Mouse (Mus musculus) forebrain, postnatal 0 days (tissue): Measurements from ENCODE around the gene Tnip2. TPM values are rescaled to one million over a fixed set of nuclear protein-coding genes. Genes with fewer than 3 reads are reported as not detected.

Experiments used
- ATAC-seq: fragments of 200-750 bp; cut with Nextera tagmentation; 2 replicates; pipeline ENCODE4 v1.8.0; 2017; ENCODE audit warnings: mild to moderate bottlenecking, moderate library complexity
- DNase-seq: peaks from one replicate; pipeline ENCODE4 v3.0.0-alpha.2; 2015
- H3K27ac ChIP-seq: fragments of 300-500 bp; sonication (generic); 2 replicates; pipeline ENCODE4 v1.5.1; 2014; ENCODE audit warnings: low read depth, mild to moderate bottlenecking, antibody characterized with exemption, low read length, moderate library complexity, mixed read lengths
- H3K27me3 ChIP-seq: fragments of 300-500 bp; sonication (generic); 2 replicates; pipeline ENCODE4 v1.6.1; 2014; ENCODE audit warnings: mild to moderate bottlenecking, low read length, mixed read lengths; ENCODE audit not compliant: insufficient read depth
- H3K36me3 ChIP-seq: fragments of 300-500 bp; sonication (generic); 2 replicates; pipeline ENCODE4 v1.6.1; 2014; ENCODE audit warnings: mild to moderate bottlenecking, moderate library complexity; ENCODE audit not compliant: insufficient read depth
- H3K4me1 ChIP-seq: fragments of 300-500 bp; sonication (generic); 2 replicates; pipeline ENCODE4 v1.6.1; 2014; ENCODE audit warnings: antibody characterized with exemption; ENCODE audit not compliant: insufficient read depth
- H3K4me2 ChIP-seq: fragments of 300-500 bp; sonication (generic); 2 replicates; pipeline ENCODE4 v1.6.1; 2014; ENCODE audit warnings: low read depth, mild to moderate bottlenecking, moderate library complexity
- H3K4me3 ChIP-seq: fragments of 300-500 bp; sonication (generic); 2 replicates; pipeline ENCODE4 v1.5.1; 2014; ENCODE audit warnings: low read depth, low read length, mixed read lengths
- H3K9ac ChIP-seq: fragments of 300-500 bp; sonication (generic); 2 replicates; pipeline ENCODE4 v1.6.1; 2014; ENCODE audit warnings: mild to moderate bottlenecking
- H3K9me3 ChIP-seq: fragments of 300-500 bp; sonication (generic); 2 replicates; pipeline ENCODE4 v1.6.1; 2016; ENCODE audit warnings: low read length
- CTCF ChIP-seq: sonication (generic); IDR thresholded peaks from 2 replicates; pipeline ENCODE4 v1.5.1; 2016; ENCODE audit warnings: antibody characterized with exemption, control low read depth, low read depth
- WGBS: fragments of 180-500 bp; shearing (Covaris S2); extraction: QIAGEN DNeasy Blood & Tissue Kit; methylation state at CpG from one replicate; pipeline ENCODE4 v1.1.7; 2014; 5-methylcytosine and 5-hydroxymethylcytosine counted together
- polyA plus RNA-seq: library from polyadenylated mRNA; unstranded; fragments of >200 nt; fragmentation: Nextera tagmentation; extraction: Ambion mirVana; gene quantifications from 2 replicates; pipeline ENCODE4 v1.2.1, GENCODE M21; 2015
- total RNA-seq: library from RNA; depleted of rRNA; stranded (reverse); fragments of >200 nt; gene quantifications from 2 replicates; pipeline ENCODE4 v1.2.3, GENCODE M21; 2014

Tnip2 gene
- total and polyA plus RNA-seq, 2 experiments from 2014 or later, result 9.4 to 9.7 TPM

GRCm38 (mm10) chr5:34524511-34524910, 10.7 kb upstream of the Tnip2 start:
- DNase-seq (no peak), ATAC-seq (no peak)
- no peaks in the 10 kb centered on the region for H3K9me3 ChIP-seq
- H3K27me3 ChIP-seq, result no peaks in the 10 kb centered on the region
- no peaks in the 10 kb centered on the region for H3K36me3 ChIP-seq
- no peaks in the 10 kb centered on the region for H3K4me1 ChIP-seq
- no peak overlapping the region for H3K9ac ChIP-seq
- no peak overlapping the region for H3K4me3 ChIP-seq
- no peak overlapping the region for H3K27ac ChIP-seq
- H3K4me2 ChIP-seq, result no peak overlapping the region
- TF ChIP-seq CTCF, result no peak

GRCm38 (mm10) chr5:34523958-34524485, 10.2 kb upstream of the Tnip2 start:
- TF ChIP-seq CTCF, result no peak
- Histone ChIP-seq H3K27me3 (no peaks in the 10 kb centered on the region), H3K9me3 (no peaks in the 10 kb centered on the region), H3K36me3 (no peaks in the 10 kb centered on the region), H3K4me2 (no peak overlapping the region), H3K4me3 (no peak overlapping the region), H3K27ac (no peak overlapping the region), H3K4me1 (no peaks in the 10 kb centered on the region), H3K9ac (no peak overlapping the region)
- WGBS, result 52% methylated on average over 4 of the region's 4 CpGs
- ATAC-seq (no peak), DNase-seq (no peak)

- H3K36me3 ChIP-seq, result no peaks in the 10 kb centered on the region
- H3K4me3 ChIP-seq, result no peak overlapping the region
- no peak overlapping the region for H3K27ac ChIP-seq
- TF ChIP-seq CTCF, result no peak
- H3K4me1 ChIP-seq, result no peaks in the 10 kb centered on the region
- WGBS, result 88% methylated on average over 3 of the region's 3 CpGs
- H3K27me3 ChIP-seq, result no peaks in the 10 kb centered on the region
- H3K9me3 ChIP-seq, result no peaks in the 10 kb centered on the region
- H3K4me2 ChIP-seq, result no peak overlapping the region
- ATAC-seq, result no peak
- no peak for DNase-seq
- no peak overlapping the region for H3K9ac ChIP-seq
Observed at GRCm38 (mm10) chr5:34521337-34521736, 7.5 kb upstream of the Tnip2 start.

- Histone ChIP-seq H3K4me1 (no peaks in the 10 kb centered on the region), H3K36me3 (no peaks in the 10 kb centered on the region), H3K9me3 (no peaks in the 10 kb centered on the region), H3K27me3 (no peaks in the 10 kb centered on the region), H3K4me2 (no peak overlapping the region), H3K4me3 (no peak overlapping the region), H3K9ac (no peak overlapping the region), H3K27ac (no peak overlapping the region)
- no peak for DNase-seq
- ATAC-seq, result no peak
- 68% methylated on average over 11 of the region's 11 CpGs for WGBS
- TF ChIP-seq CTCF, result no peak
Observed at GRCm38 (mm10) chr5:34520458-34521209, 6.8 kb upstream of the Tnip2 start.

GRCm38 (mm10) chr5:34519389-34519910, 5.7 kb upstream of the Tnip2 start:
- Histone ChIP-seq H3K4me2 (no peak overlapping the region), H3K9me3 (no peaks in the 10 kb centered on the region), H3K27ac (no peak overlapping the region), H3K36me3 (no peaks in the 10 kb centered on the region), H3K27me3 (no peaks in the 10 kb centered on the region), H3K9ac (no peak overlapping the region), H3K4me1 (no peaks in the 10 kb centered on the region), H3K4me3 (no peak overlapping the region)
- no peak for ATAC-seq
- no peak for TF ChIP-seq CTCF
- no peak for DNase-seq
- 85% methylated on average over 9 of the region's 9 CpGs for WGBS

- WGBS, result 21% methylated on average over 3 of the region's 3 CpGs
- TF ChIP-seq CTCF, result peak; percentile 70
- no peak overlapping the region for H3K4me3 ChIP-seq
Observed at GRCm38 (mm10) chr5:34517913-34518312, 4.1 kb upstream of the Tnip2 start.

GRCm38 (mm10) chr5:34515096-34515495, 1.3 kb upstream of the Tnip2 start:
- H3K4me2 ChIP-seq, result no peak overlapping the region
- H3K4me1 ChIP-seq, result no peaks in the 10 kb centered on the region
- H3K27ac ChIP-seq, result no peak overlapping the region
- H3K4me3 ChIP-seq, result no peak overlapping the region
- no peaks in the 10 kb centered on the region for H3K27me3 ChIP-seq
- no peak for DNase-seq
- no peak for ATAC-seq
- H3K36me3 ChIP-seq, result no peaks in the 10 kb centered on the region
- H3K9ac ChIP-seq, result no peak overlapping the region
- TF ChIP-seq CTCF, result no peak
- H3K9me3 ChIP-seq, result no peaks in the 10 kb centered on the region

More at GRCm38 (mm10) chr5:34517913-34518312, 4.1 kb upstream of the Tnip2 start:
- no peaks in the 10 kb centered on the region for H3K9me3 ChIP-seq
- no peaks in the 10 kb centered on the region for H3K36me3 ChIP-seq
- no peak overlapping the region for H3K4me2 ChIP-seq
- H3K27me3 ChIP-seq, result no peaks in the 10 kb centered on the region
- ATAC-seq (no peak), DNase-seq (peak; percentile 49)
- no peak overlapping the region for H3K9ac ChIP-seq
- no peaks in the 10 kb centered on the region for H3K4me1 ChIP-seq
- no peak overlapping the region for H3K27ac ChIP-seq
